Mouse (Mus musculus): ENCODE data around the gene Tcirg1.

- TF ChIP-seq POLR2A (IDR thresholded peaks at IDR 0.05; ENCODE audit: low read depth, low read length) (no peak), CTCF (conservative IDR thresholded peaks at IDR 0.05; ENCODE audit: insufficient read depth, insufficient read length, low read depth, low read length) (no peak)
Measured at GRCm38 (mm10) chr19:3904363-3904675, 2.6 kb downstream of the Tcirg1 start.
